Mouse (Mus musculus) telencephalon, adult 2 months (tissue): ENCODE data around the gene Aqp7.

Source experiments
- DNase-seq: peaks from one replicate; pipeline ENCODE4 v3.0.0-alpha.2; 2011; ENCODE audit warnings: low read depth, low spot score

Gene Aqp7

GRCm38 (mm10) chr4:41057361-41057760 is 9.4 kb upstream of the Aqp7 start:
- no peak for DNase-seq

- no peak for DNase-seq
Measured at GRCm38 (mm10) chr4:41056742-41057332, 8.9 kb upstream of the Aqp7 start.

GRCm38 (mm10) chr4:41056253-41056652 is 8.3 kb upstream of the Aqp7 start:
- no peak for DNase-seq

- DNase-seq, result no peak
Measured at GRCm38 (mm10) chr4:41055111-41055510, 7.2 kb upstream of the Aqp7 start.

GRCm38 (mm10) chr4:41051781-41052180 is 3.8 kb upstream of the Aqp7 start:
- no peak for DNase-seq

- peak; percentile 54 for DNase-seq
Measured at GRCm38 (mm10) chr4:41050726-41051675, 3.1 kb upstream of the Aqp7 start.

GRCm38 (mm10) chr4:41048926-41049325 is 987 bp upstream of the Aqp7 start:
- DNase-seq, result no peak

GRCm38 (mm10) chr4:41046254-41046795 is 1.6 kb downstream of the Aqp7 start:
- no peak for DNase-seq

GRCm38 (mm10) chr4:41045288-41045687 is 2.7 kb downstream of the Aqp7 start:
- DNase-seq, result no peak

GRCm38 (mm10) chr4:41043961-41044360 is 4.0 kb downstream of the Aqp7 start:
- DNase-seq, result no peak

- no peak for DNase-seq
Measured at GRCm38 (mm10) chr4:41042880-41043279, 5.1 kb downstream of the Aqp7 start.

GRCm38 (mm10) chr4:41040983-41041382 is 7.0 kb downstream of the Aqp7 start:
- no peak for DNase-seq

GRCm38 (mm10) chr4:41037942-41038341 is 10.0 kb downstream of the Aqp7 start:
- no peak for DNase-seq

- DNase-seq, result no peak
Measured at GRCm38 (mm10) chr4:41031242-41031641, 16.7 kb downstream of the Aqp7 start.

GRCm38 (mm10) chr4:41029372-41029771 is 18.6 kb downstream of the Aqp7 start:
- peak; percentile 94 for DNase-seq

- no peak for DNase-seq
Measured at GRCm38 (mm10) chr4:41028272-41028671, 19.7 kb downstream of the Aqp7 start.

GRCm38 (mm10) chr4:41027872-41028271 is 20.1 kb downstream of the Aqp7 start:
- no peak for DNase-seq

GRCm38 (mm10) chr4:41026086-41026787 is 21.7 kb downstream of the Aqp7 start:
- DNase-seq, result no peak

GRCm38 (mm10) chr4:41021094-41021493 is 26.8 kb downstream of the Aqp7 start:
- no peak for DNase-seq

GRCm38 (mm10) chr4:41015798-41016197 is 32.1 kb downstream of the Aqp7 start:
- DNase-seq, result no peak

GRCm38 (mm10) chr4:41013351-41013750 is 34.6 kb downstream of the Aqp7 start:
- no peak for DNase-seq
